In the genomic region with DNA sequence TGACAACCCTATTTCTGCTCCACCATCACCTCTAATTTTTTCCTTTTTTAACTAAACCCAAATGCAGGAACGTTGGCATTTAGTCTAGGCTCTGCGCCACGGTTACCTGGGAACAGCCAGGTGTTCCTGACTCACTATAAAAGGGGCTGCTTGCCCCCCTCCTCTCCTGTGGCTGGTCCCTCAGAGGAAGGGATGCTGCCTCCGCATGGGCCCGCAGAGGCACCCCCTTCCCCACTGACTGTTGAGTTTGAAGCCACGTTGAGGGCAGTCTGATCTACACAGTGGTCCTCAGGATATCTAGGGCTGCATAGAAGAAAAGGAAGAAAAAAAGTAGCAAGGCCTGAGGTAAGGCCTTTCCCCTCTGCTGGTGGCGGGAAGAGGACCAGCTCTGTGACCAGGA, we compare ENCODE assay signal across 12 mouse cellular contexts. TPM values are rescaled to one million over a fixed set of nuclear protein-coding genes. Genes with fewer than 3 reads are reported as not detected.
DNase-seq lines count a peak whose midpoint lies in the region; ATAC-seq and TF ChIP-seq lines count a peak whose summit lies in the region.
"Had no signal": no experiment of that assay in that cellular context is flagged by ENCODE, and none has a peak within 500 bp of the region (broad histone marks: within the 10 kb centered on the region; RNA-seq: fewer than 3 reads in every experiment).

No protein-coding gene starts in this region.

- peaks cover 7% of the 10 kb centered on the region for H3K4me1 ChIP-seq in kidney, embryonic 16.5 days (ENCODE audit: insufficient read depth, low read length)
- H3K4me1 ChIP-seq in kidney, adult 2 months (ENCODE audit: control insufficient read depth, insufficient read depth, low read length): peaks cover 3% of the 10 kb centered on the region
- peaks cover 12% of the 10 kb centered on the region for H3K4me1 ChIP-seq in embryonic facial prominence, embryonic 10.5 days
- peaks cover 21% of the 10 kb centered on the region for H3K4me1 ChIP-seq in liver, embryonic 12.5 days

- no peak for ATAC-seq in kidney, embryonic 16.5 days (ENCODE audit: low FRiP score, low TSS enrichment)
- no peak for ATAC-seq in liver, embryonic 12.5 days
- ATAC-seq: forebrain, embryonic 15.5 days had no signal

- 78% methylated on average over 7 of the region's 7 CpGs for WGBS in kidney, embryonic 16.5 days
- 75% methylated on average over 7 of the region's 7 CpGs for WGBS in kidney, adult 2 months
- 76% methylated on average over 7 of the region's 7 CpGs for WGBS in embryonic facial prominence, embryonic 10.5 days
- 71% methylated on average over 7 of the region's 7 CpGs for WGBS in liver, embryonic 12.5 days (ENCODE audit: insufficient replicate concordance)

- intact Hi-C loops in gastrocnemius, adult 2 months (cut with DNase I): no loop called here
- intact Hi-C loops in gastrocnemius, postnatal 36 days (cut with DNase I): no loop called here

- no peaks in the 10 kb centered on the region for H3K9me3 ChIP-seq in kidney, embryonic 16.5 days (ENCODE audit: low read length)
- no peaks in the 10 kb centered on the region for H3K9me3 ChIP-seq in embryonic facial prominence, embryonic 10.5 days
- no peaks in the 10 kb centered on the region for H3K9me3 ChIP-seq in liver, embryonic 12.5 days (replicated peaks)
- H3K9me3 ChIP-seq: forebrain, embryonic 15.5 days; midbrain, embryonic 12.5 days had no signal

- H3K4me2 ChIP-seq in kidney, embryonic 16.5 days (replicated peaks; ENCODE audit: low read depth, low read length): peak overlapping the region; percentile 67; the same call in 1 of the 2 replicates
- peak overlapping the region; percentile 66 for H3K4me2 ChIP-seq in liver, embryonic 12.5 days

- H3K4me3 ChIP-seq in gastrocnemius, adult 2 months: no peak overlapping the region; the same call in 1 of the 2 replicates
- H3K4me3 ChIP-seq in kidney, embryonic 16.5 days (ENCODE audit: low read length): no peak overlapping the region
- H3K4me3 ChIP-seq in kidney, adult 2 months (ENCODE audit: insufficient read depth, low read depth, low read length): no peak overlapping the region
- H3K4me3 ChIP-seq in embryonic facial prominence, embryonic 10.5 days: peak overlapping the region; percentile 70
- H3K4me3 ChIP-seq in liver, embryonic 12.5 days: no peak overlapping the region; the same call in 1 of the 2 replicates

- no peaks in the 10 kb centered on the region for H3K36me3 ChIP-seq in kidney, embryonic 16.5 days (ENCODE audit: insufficient read depth, low read length)
- no peaks in the 10 kb centered on the region for H3K36me3 ChIP-seq in kidney, adult 2 months (ENCODE audit: control insufficient read depth, insufficient read depth, low read length)
- no peaks in the 10 kb centered on the region for H3K36me3 ChIP-seq in embryonic facial prominence, embryonic 10.5 days (replicated peaks)
- H3K36me3 ChIP-seq in liver, embryonic 12.5 days: no peaks in the 10 kb centered on the region
- H3K36me3 ChIP-seq: forebrain, embryonic 15.5 days; midbrain, embryonic 12.5 days had no signal

- H3K27ac ChIP-seq in gastrocnemius, adult 2 months: peak overlapping the region; percentile 99
- no peak overlapping the region for H3K27ac ChIP-seq in kidney, embryonic 16.5 days (ENCODE audit: low read length)
- no peak overlapping the region for H3K27ac ChIP-seq in kidney, adult 2 months (ENCODE audit: insufficient read depth, low read depth, low read length)
- 0 out of 2 replicates have a peak overlapping the region, but pooled peaks have one; percentile 92 for H3K27ac ChIP-seq in embryonic facial prominence, embryonic 10.5 days (replicated peaks)
- H3K27ac ChIP-seq in liver, embryonic 12.5 days: no peak overlapping the region
- H3K27ac ChIP-seq: midbrain, embryonic 12.5 days had no signal

- no peak overlapping the region for H3K9ac ChIP-seq in kidney, embryonic 16.5 days (replicated peaks; ENCODE audit: low read length)
- H3K9ac ChIP-seq in liver, embryonic 12.5 days: no peak overlapping the region

- TF ChIP-seq CTCF in gastrocnemius, adult 2 months (IDR thresholded peaks at IDR 0.05): no peak
- no peak for TF ChIP-seq CTCF in kidney, adult 2 months (conservative IDR thresholded peaks at IDR 0.05; ENCODE audit: insufficient read depth, insufficient read length, low read depth, low read length)

- no peaks in the 10 kb centered on the region for H3K27me3 ChIP-seq in kidney, embryonic 16.5 days (ENCODE audit: insufficient read depth, low read length)
- H3K27me3 ChIP-seq in kidney, adult 2 months (replicated peaks; ENCODE audit: control insufficient read depth, insufficient read depth, low read length): no peaks in the 10 kb centered on the region
- no peaks in the 10 kb centered on the region for H3K27me3 ChIP-seq in embryonic facial prominence, embryonic 10.5 days (replicated peaks; ENCODE audit: low read depth, poor library complexity, severe bottlenecking)
- peaks cover 13% of the 10 kb centered on the region for H3K27me3 ChIP-seq in liver, embryonic 12.5 days (replicated peaks)
- H3K27me3 ChIP-seq: forebrain, embryonic 15.5 days; midbrain, embryonic 12.5 days had no signal

- TF ChIP-seq POLR2A in kidney, adult 2 months (IDR thresholded peaks at IDR 0.05; ENCODE audit: low read depth, low read length): no peak

- peak; percentile 21 for DNase-seq in gastrocnemius, adult 2 months
- no peak for DNase-seq in gastrocnemius, postnatal 36 days
- no peak for DNase-seq in kidney, adult 2 months
- DNase-seq in embryonic facial prominence, embryonic 10.5 days (ENCODE audit: low spot score): no peak
- no peak for DNase-seq in thymus, postnatal 14 days
- DNase-seq in cerebellum, postnatal 4 days (ENCODE audit: low spot score in 2 of 2): no peak
- DNase-seq: gastrocnemius, postnatal 14 days had no signal

RNA-seq across cellular contexts. Expression of a gene that starts 11.8 kb away (rescaled TPM):
- total RNA-seq in gastrocnemius, adult 2 months (2021): 10 to 100 TPM; 13.2 to 16.2 TPM
- total RNA-seq in gastrocnemius, postnatal 36 days (2021): 10 to 100 TPM; 14.4 to 16.7 TPM
- 353 and 411 TPM in 2 replicates for polyA plus RNA-seq in kidney, embryonic 16.5 days (2015; fragmentation: Nextera tagmentation; extraction: Ambion mirVana)
- 11.9 and 14.1 TPM in 2 replicates for polyA plus RNA-seq in kidney, adult 2 months (2012; rRNA removed)
- polyA plus RNA-seq in embryonic facial prominence, embryonic 10.5 days (2016; fragmentation: Nextera tagmentation; extraction: Ambion mirVana): 631 and 685 TPM in 2 replicates
- polyA plus RNA-seq in liver, embryonic 12.5 days (2016; fragmentation: Nextera tagmentation; extraction: Ambion mirVana): 360 and 381 TPM in 2 replicates

RNA-seq across cellular contexts. Expression of a gene that starts 14.3 kb away (rescaled TPM):
- 1 to 10 TPM in 1 of 2 experiments, under 1 TPM in 1; 0.86 to 1.3 TPM for total RNA-seq in gastrocnemius, adult 2 months (2021)
- 1 to 10 TPM in 1 of 2 experiments, under 1 TPM in 1; 0.64 to 1.3 TPM for total RNA-seq in gastrocnemius, postnatal 36 days (2021)
- polyA plus RNA-seq in kidney, embryonic 16.5 days (2015; fragmentation: Nextera tagmentation; extraction: Ambion mirVana): 1.4 and 1.8 TPM in 2 replicates
- 1.8 and 2.6 TPM in 2 replicates for polyA plus RNA-seq in kidney, adult 2 months (2012; rRNA removed)
- polyA plus RNA-seq in embryonic facial prominence, embryonic 10.5 days (2016; fragmentation: Nextera tagmentation; extraction: Ambion mirVana): 0.98 and 2.1 TPM in 2 replicates
- 1.5 and 2.0 TPM in 2 replicates for polyA plus RNA-seq in liver, embryonic 12.5 days (2016; fragmentation: Nextera tagmentation; extraction: Ambion mirVana)
- total RNA-seq: hematopoietic stem cell, adult 5-6 weeks had no signal

Comparison
In these comparisons a context has a peak if more than half of its experiments do, and no peak if none do; other contexts are left out.
1. RNA of a gene that starts 11.8 kb away (polyA plus RNA-seq): 631 to 685 TPM in embryonic facial prominence, embryonic 10.5 days, 353 to 411 TPM in kidney, embryonic 16.5 days and 360 to 381 TPM in liver, embryonic 12.5 days; 11.9 to 14.1 TPM in kidney, adult 2 months; every median in the first group is over 10 times any median in the second.
2. H3K27ac ChIP-seq: peak in gastrocnemius, adult 2 months (single experiment) and embryonic facial prominence, embryonic 10.5 days (single experiment); none in kidney, embryonic 16.5 days (single experiment), kidney, adult 2 months (single experiment) and liver, embryonic 12.5 days (single experiment).